Mouse (Mus musculus) MEL (cell line): ENCODE measurements around the gene Rtn4rl1. TPM values are rescaled to one million over a fixed set of nuclear protein-coding genes. Genes with fewer than 3 reads are reported as not detected.

Experiments
- DNase-seq: peaks from one replicate; pipeline ENCODE4 v3.0.0; 2011; ENCODE audit warnings: low read depth, low spot score
- H3K27ac ChIP-seq: 2 replicates; pipeline ENCODE4 v1.5.1; 2012; ENCODE audit warnings: low read depth, mild to moderate bottlenecking, control low read depth, low read length, moderate library complexity; ENCODE audit not compliant: control insufficient read depth
- H3K27me3 ChIP-seq, 2 experiments: fragments of 150-350 bp in 1 of 2; sonication (generic) in 1 of 2; 2 replicates each; pipeline ENCODE4 v1.6.1; 2012; ENCODE audit warnings: low read length in 2 of 2, mild to moderate bottlenecking in 2 of 2, improper control_type of control experiment in 1 of 2, moderate library complexity in 1 of 2; ENCODE audit not compliant: insufficient read depth in 2 of 2, control insufficient read depth in 1 of 2
- H3K36me3 ChIP-seq, 2 experiments: 2 replicates each; pipeline ENCODE4 v1.6.1; 2012 to 2014; ENCODE audit warnings: low read length in 2 of 2, improper control_type of control experiment in 1 of 2, inconsistent platforms in 1 of 2, mild to moderate bottlenecking in 1 of 2; ENCODE audit not compliant: insufficient read depth in 2 of 2, control insufficient read depth in 1 of 2
- H3K4me1 ChIP-seq, 2 experiments: fragments of 150-350 bp in 1 of 2; sonication (generic) in 1 of 2; 2 replicates each; pipeline ENCODE4 v1.6.1; 2012; ENCODE audit warnings: low read length in 2 of 2, improper control_type of control experiment in 1 of 2, mild to moderate bottlenecking in 1 of 2; ENCODE audit not compliant: insufficient read depth in 2 of 2, control insufficient read depth in 1 of 2
- H3K4me3 ChIP-seq, 2 experiments: fragments of 150-350 bp in 1 of 2; sonication (generic) in 1 of 2; 2 replicates each; pipeline ENCODE4 v1.5.1; 2012; ENCODE audit warnings: low read depth in 2 of 2, low read length in 2 of 2, mild to moderate bottlenecking in 2 of 2, moderate library complexity in 2 of 2, control low read depth in 1 of 2, improper control_type of control experiment in 1 of 2; ENCODE audit not compliant: control insufficient read depth in 1 of 2, insufficient read depth in 1 of 2
- H3K79me2 ChIP-seq: 2 replicates; pipeline ENCODE4 v1.6.1; 2012; ENCODE audit warnings: mild to moderate bottlenecking, low read length, moderate library complexity; ENCODE audit not compliant: control insufficient read depth, poor library complexity, insufficient read depth
- H3K9ac ChIP-seq: 2 replicates; pipeline ENCODE4 v1.6.1; 2012; ENCODE audit warnings: low read depth, mild to moderate bottlenecking, control low read depth, low read length, moderate library complexity; ENCODE audit not compliant: control insufficient read depth, poor library complexity, severe bottlenecking
- H3K9me3 ChIP-seq: fragments of 150-350 bp; sonication (generic); replicated peaks from 2 replicates; pipeline ENCODE4 v1.6.1; 2012; ENCODE audit warnings: mild to moderate bottlenecking, low read length, improper control_type of control experiment, moderate library complexity; ENCODE audit not compliant: insufficient read depth
- CTCF ChIP-seq, 3 experiments: IDR thresholded peaks in 2 of 3; conservative IDR thresholded peaks in 1 of 3; 2 replicates each; pipeline ENCODE4 v1.5.1; 2011 to 2012; ENCODE audit warnings: low read length in 3 of 3, low read depth in 2 of 3, mild to moderate bottlenecking in 2 of 3, improper control_type of control experiment in 1 of 3, inconsistent platforms in 1 of 3, mixed read lengths in 1 of 3, moderate library complexity in 1 of 3; ENCODE audit not compliant: control insufficient read depth in 1 of 3, insufficient read depth in 1 of 3, poor library complexity in 1 of 3, severe bottlenecking in 1 of 3
- E2F4 ChIP-seq: IDR thresholded peaks from 2 replicates; pipeline ENCODE4 v1.6.1; 2011; ENCODE audit warnings: low read depth, low read length, improper control_type of control experiment, borderline replicate concordance
- ETS1 ChIP-seq: IDR thresholded peaks from 2 replicates; pipeline ENCODE4 v1.6.1; 2012; ENCODE audit warnings: low read depth, mild to moderate bottlenecking, inconsistent platforms, low read length, improper control_type of control experiment, moderate library complexity
- GABPA ChIP-seq: IDR thresholded peaks from 2 replicates; pipeline ENCODE4 v1.6.1; 2012; ENCODE audit warnings: low read depth, mild to moderate bottlenecking, inconsistent platforms, low read length, improper control_type of control experiment, moderate library complexity
- GATA1 ChIP-seq: IDR thresholded peaks from 2 replicates; pipeline ENCODE4 v1.6.1; 2011; ENCODE audit warnings: low read depth, low read length, improper control_type of control experiment
- HCFC1 ChIP-seq: IDR thresholded peaks from 2 replicates; pipeline ENCODE4 v1.6.1; 2012; ENCODE audit warnings: low read depth, mild to moderate bottlenecking, inconsistent platforms, low read length, improper control_type of control experiment, moderate library complexity
- KAT2A ChIP-seq: conservative IDR thresholded peaks from 2 replicates; pipeline ENCODE4 v1.6.1; 2012; ENCODE audit warnings: low read depth, low read length, improper control_type of control experiment, inconsistent platforms
- MAX ChIP-seq: IDR thresholded peaks from 2 replicates; pipeline ENCODE4 v1.6.1; 2011; ENCODE audit warnings: low read length, improper control_type of control experiment
- MEF2A ChIP-seq: IDR thresholded peaks from 2 replicates; pipeline ENCODE4 v1.6.1; 2014; ENCODE audit warnings: low read depth, mild to moderate bottlenecking, inconsistent platforms, low read length, improper control_type of control experiment; ENCODE audit not compliant: poor library complexity, insufficient replicate concordance, severe bottlenecking; ENCODE audit errors: extremely low read depth
- MXI1 ChIP-seq: IDR thresholded peaks from 2 replicates; pipeline ENCODE4 v1.6.1; 2011; ENCODE audit warnings: mild to moderate bottlenecking, low read depth, low read length, improper control_type of control experiment
- MYC ChIP-seq: IDR thresholded peaks from 2 replicates; pipeline ENCODE4 v1.6.1; 2011; ENCODE audit warnings: low read depth, mild to moderate bottlenecking, low read length, improper control_type of control experiment, moderate library complexity
- NELFE ChIP-seq: IDR thresholded peaks from 2 replicates; pipeline ENCODE4 v1.6.1; 2011; ENCODE audit warnings: low read depth, low read length, improper control_type of control experiment
- POLR2A ChIP-seq, 2 experiments: IDR thresholded peaks; 2 replicates each; pipeline ENCODE4 v1.6.1; 2011 to 2012; ENCODE audit warnings: low read length in 2 of 2, mild to moderate bottlenecking in 2 of 2, control low read depth in 1 of 2, improper control_type of control experiment in 1 of 2, low read depth in 1 of 2, moderate library complexity in 1 of 2; ENCODE audit not compliant: control insufficient read depth in 1 of 2, insufficient read depth in 1 of 2, poor library complexity in 1 of 2
- RCOR1 ChIP-seq: IDR thresholded peaks from 2 replicates; pipeline ENCODE4 v1.6.1; 2012; ENCODE audit warnings: low read depth, mild to moderate bottlenecking, inconsistent platforms, low read length, improper control_type of control experiment
- SIN3A ChIP-seq: IDR thresholded peaks from 2 replicates; pipeline ENCODE4 v1.6.1; 2012; ENCODE audit warnings: low read length, improper control_type of control experiment, inconsistent platforms
- SMC3 ChIP-seq: IDR thresholded peaks from 2 replicates; pipeline ENCODE4 v1.6.1; 2011; ENCODE audit warnings: low read depth, low read length, improper control_type of control experiment
- TAL1 ChIP-seq: IDR thresholded peaks from 2 replicates; pipeline ENCODE4 v1.6.1; 2012; ENCODE audit warnings: mild to moderate bottlenecking, inconsistent platforms, low read length, moderate library complexity, mixed read lengths
- TBP ChIP-seq: IDR thresholded peaks from 2 replicates; pipeline ENCODE4 v1.8.0; 2011; ENCODE audit warnings: low read depth, low read length, improper control_type of control experiment
- TCF12 ChIP-seq: IDR thresholded peaks from 2 replicates; pipeline ENCODE4 v1.6.1; 2014; ENCODE audit warnings: low read depth, mild to moderate bottlenecking, inconsistent platforms, low read length, improper control_type of control experiment, moderate library complexity
- USF2 ChIP-seq, 2 experiments: IDR thresholded peaks; 2 replicates each; pipeline ENCODE4 v1.6.1; 2011 to 2012; ENCODE audit warnings: improper control_type of control experiment in 2 of 2, low read length in 2 of 2, borderline replicate concordance in 1 of 2, inconsistent platforms in 1 of 2, low read depth in 1 of 2, mild to moderate bottlenecking in 1 of 2; ENCODE audit not compliant: insufficient read depth in 1 of 2
- ZKSCAN1 ChIP-seq: IDR thresholded peaks from 2 replicates; pipeline ENCODE4 v1.6.1; 2012; ENCODE audit warnings: low read depth, mild to moderate bottlenecking, inconsistent platforms, low read length, improper control_type of control experiment, moderate library complexity
- ZNF384 ChIP-seq: IDR thresholded peaks from 2 replicates; pipeline ENCODE4 v1.6.1; 2012; ENCODE audit warnings: low read depth, mild to moderate bottlenecking, inconsistent platforms, low read length, improper control_type of control experiment
- polyA plus RNA-seq, 2 experiments: library from polyadenylated mRNA; stranded (reverse) in 1 of 2; unstranded in 1 of 2; fragments of >175 nt in 1 of 2; fragments of >200 nt in 1 of 2; gene quantifications; 2 replicates each; pipeline versions ENCODE4 v1.2.1 to v1.2.4; 2012; ENCODE audit warnings: low replicate concordance in 2 of 2, low read depth in 1 of 2; ENCODE audit not compliant: insufficient read length in 2 of 2, insufficient read depth in 1 of 2, missing spikeins in 1 of 2
- total RNA-seq: library from RNA; depleted of rRNA; stranded (reverse); fragments of 300-350 nt; gene quantifications from 2 replicates; pipeline ENCODE4 v1.2.3, GENCODE M21; 2012

Rtn4rl1 gene
- total and polyA plus RNA-seq, 3 experiments = 0.35 to 2.6 TPM; not detected in 1

GRCm38 (mm10) chr11:75203926-75204325, 10.3 kb downstream of the Rtn4rl1 start:
- Histone ChIP-seq H3K36me3 (no peaks in the 10 kb centered on the region), H3K9ac (no peak overlapping the region), H3K9me3 (no peaks in the 10 kb centered on the region), H3K4me1 (peaks cover 0 to 5% of the 10 kb centered on the region in 2 experiments; a peak in 1 of 4 replicates), H3K27ac (no peak overlapping the region), H3K27me3 (no peaks in the 10 kb centered on the region), H3K4me3 (no peak overlapping the region), H3K79me2 (no peaks in the 10 kb centered on the region)
- no peak for DNase-seq
- no peak for TF ChIP-seq ZKSCAN1
- no peak for TF ChIP-seq MYC
- no peak for TF ChIP-seq MEF2A
- no peak for TF ChIP-seq CTCF (IDR thresholded peaks at IDR 0.05 in 2 of 3, conservative IDR thresholded peaks at IDR 0.05 in 1 of 3; ENCODE audit: control insufficient read depth in 1 of 3, insufficient read depth in 1 of 3, low read depth in 2 of 3, low read length in 3 of 3, poor library complexity in 1 of 3, severe bottlenecking in 1 of 3)
- TF ChIP-seq SIN3A = no peak

GRCm38 (mm10) chr11:75204472-75204871, 10.9 kb downstream of the Rtn4rl1 start:
- H3K4me3 ChIP-seq = no peak overlapping the region
- H3K9me3 ChIP-seq = no peaks in the 10 kb centered on the region
- no peaks in the 10 kb centered on the region for H3K27me3 ChIP-seq
- TF ChIP-seq E2F4 (no peak), POLR2A (IDR thresholded peaks at IDR 0.05; ENCODE audit: control insufficient read depth in 1 of 2, insufficient read depth in 1 of 2, low read depth in 1 of 2, low read length in 2 of 2, poor library complexity in 1 of 2) (no peak), TAL1 (no peak), ZNF384 (no peak), HCFC1 (no peak), MXI1 (no peak), SMC3 (no peak), SIN3A (no peak), RCOR1 (no peak), ETS1 (no peak), MAX (no peak), KAT2A (no peak), TCF12 (no peak), USF2 (IDR thresholded peaks at IDR 0.05; ENCODE audit: borderline replicate concordance in 1 of 2, insufficient read depth in 1 of 2, low read depth in 1 of 2, low read length in 2 of 2) (no peak), NELFE (no peak), GABPA (no peak), TBP (no peak), ZKSCAN1 (no peak), GATA1 (no peak)
- H3K4me1 ChIP-seq = peaks cover 0 to 5% of the 10 kb centered on the region in 2 experiments; a peak in 1 of 4 replicates
- no peak for DNase-seq
- H3K79me2 ChIP-seq = no peaks in the 10 kb centered on the region
- no peak overlapping the region for H3K9ac ChIP-seq
- H3K36me3 ChIP-seq = no peaks in the 10 kb centered on the region
- H3K27ac ChIP-seq = no peak overlapping the region
